Comparison of ENCODE assay signal across 26 mouse cellular contexts in the genomic region with DNA sequence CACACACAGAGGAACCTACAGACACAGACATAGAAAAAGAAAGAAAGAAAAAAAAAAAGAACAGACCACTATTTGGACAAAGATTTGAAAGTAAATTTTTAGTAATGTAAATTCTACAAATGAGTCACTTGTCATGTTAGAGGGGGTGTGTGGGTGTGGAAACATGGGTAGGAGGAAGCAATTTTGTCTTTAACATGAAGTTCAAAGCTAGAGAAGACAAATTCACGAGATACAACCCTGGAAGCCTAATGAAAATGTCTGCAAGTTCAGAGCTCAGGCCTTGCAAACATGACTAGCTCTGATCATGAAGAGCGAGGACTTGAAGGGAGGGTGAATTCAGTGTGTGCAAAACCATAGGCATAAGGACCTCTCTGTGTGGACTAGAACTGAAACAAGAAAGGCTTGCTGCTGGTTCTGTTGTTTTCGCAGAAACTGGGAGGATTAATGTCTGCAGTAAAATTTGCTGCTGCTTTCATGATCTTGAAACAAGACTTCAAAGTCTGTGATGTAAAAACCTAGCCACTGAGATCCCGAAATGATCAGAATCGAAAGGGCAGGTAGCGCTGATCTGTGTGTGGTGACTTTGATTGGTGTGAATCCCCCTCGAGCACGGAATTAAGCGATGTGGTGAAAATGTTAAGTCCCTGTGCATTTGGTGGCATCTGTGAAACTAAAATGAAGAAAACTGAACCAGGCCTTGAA. TPM values are rescaled to one million over a fixed set of nuclear protein-coding genes. Genes with fewer than 3 reads are reported as not detected.
DNase-seq lines count a peak whose midpoint lies in the region; ATAC-seq and TF ChIP-seq lines count a peak whose summit lies in the region.
"Had no signal": no experiment of that assay in that cellular context is flagged by ENCODE, and none has a peak within 500 bp of the region (broad histone marks: within the 10 kb centered on the region; RNA-seq: fewer than 3 reads in every experiment).

No protein-coding gene starts in this region.

- no peak for TF ChIP-seq CTCF in left cerebral cortex, adult 2 months (IDR thresholded peaks at IDR 0.05)
- TF ChIP-seq CTCF in cortical plate, adult 2 months (IDR thresholded peaks at IDR 0.05; ENCODE audit: extremely low read depth, insufficient read depth, low read length): no peak
- no peak for TF ChIP-seq CTCF in gastrocnemius, adult 2 months (IDR thresholded peaks at IDR 0.05)

- peak overlapping the region; percentile 29 for H3K27ac ChIP-seq in left cerebral cortex, adult 2 months
- H3K27ac ChIP-seq in cortical plate, adult 2 months (ENCODE audit: insufficient read depth, low read length): peak overlapping the region; percentile 5; the same call in 1 of the 2 replicates
- H3K27ac ChIP-seq in gastrocnemius, adult 2 months: no peak overlapping the region
- H3K27ac ChIP-seq: embryonic facial prominence, embryonic 12.5 days; liver, embryonic 14.5 days; midbrain, embryonic 10.5 days; midbrain, embryonic 15.5 days; neural tube, embryonic 12.5 days had no signal

- no peak for DNase-seq in left cerebral cortex, adult 2 months (ENCODE audit: extremely low spot score in 1 of 2, low spot score in 2 of 2)
- DNase-seq in left cerebral cortex, postnatal 10 days (ENCODE audit: extremely low spot score in 1 of 2, low spot score in 2 of 2): no peak
- DNase-seq in CD4-positive helper T cell, adult 2 months (ENCODE audit: low read depth, low spot score): peak; percentile 79
- no peak for DNase-seq in lung, postnatal 36 days
- no peak for DNase-seq in gastrocnemius, adult 2 months
- DNase-seq: cerebellum, adult 8-10 months; cerebellum, postnatal 36 days; embryo, embryonic 11 days; heart, postnatal 14 days; kidney, adult 8-10 months; kidney, postnatal 10 days; lung, adult 2 months; lung, postnatal 10 days; thymus, adult 2 months; thymus, postnatal 36 days had no signal

- intact Hi-C loops in left cerebral cortex, adult 2 months (cut with DNase I): no loop called here
- intact Hi-C loops in left cerebral cortex, postnatal 10 days (cut with DNase I): no loop called here
- intact Hi-C loops in gastrocnemius, adult 2 months (cut with DNase I): no loop called here

- peaks cover 7% of the 10 kb centered on the region for H3K4me1 ChIP-seq in cortical plate, adult 2 months (ENCODE audit: control insufficient read depth, insufficient read depth, low read length)
- H3K4me1 ChIP-seq: midbrain, embryonic 10.5 days; midbrain, embryonic 15.5 days; neural tube, embryonic 12.5 days had no signal

- H3K4me3 ChIP-seq in left cerebral cortex, adult 2 months: no peak overlapping the region
- no peak overlapping the region for H3K4me3 ChIP-seq in cortical plate, adult 2 months (ENCODE audit: insufficient read depth, low read length)
- no peak overlapping the region for H3K4me3 ChIP-seq in gastrocnemius, adult 2 months
- H3K4me3 ChIP-seq: embryonic facial prominence, embryonic 12.5 days; midbrain, embryonic 10.5 days; midbrain, embryonic 15.5 days; neural tube, embryonic 12.5 days had no signal

- ATAC-seq in CD4-positive, CD25-positive, alpha-beta regulatory T cell, adult 4 months: peak; percentile 72
- ATAC-seq: forebrain, embryonic 14.5 days; hindbrain, embryonic 16.5 days; intestine, embryonic 16.5 days; midbrain, embryonic 15.5 days; Patski had no signal

- TF ChIP-seq POLR2A in cortical plate, adult 2 months (IDR thresholded peaks at IDR 0.05; ENCODE audit: extremely low read depth, insufficient read depth, low read length): no peak

RNA-seq across cellular contexts. Expression of a gene that starts 19.3 kb away (rescaled TPM):
- 10 to 100 TPM; 81.1 to 83.4 TPM for total RNA-seq in left cerebral cortex, adult 2 months (2021)
- total RNA-seq in left cerebral cortex, postnatal 10 days (2021): 10 to 100 TPM; 89.3 to 92.4 TPM
- 10 to 100 TPM; 41.7 to 42.6 TPM for polyA plus RNA-seq in CD4-positive, CD25-positive, alpha-beta regulatory T cell, adult 4 months (2017; shearing (Covaris generic))
- polyA plus RNA-seq in cortical plate, adult 2 months (2012; rRNA removed): 45.5 and 47.5 TPM in 2 replicates
- 10 to 100 TPM; 39.1 to 46.5 TPM for total RNA-seq in gastrocnemius, adult 2 months (2021)
